Mouse (Mus musculus) bone marrow macrophage, adult 2 months (primary cell): ENCODE measurements at regions not wholly inside any gene's neighbourhood (a gene's known extent, or its start where the extent isn't known, plus 50 kb on each side); places are given as distances from the start of the nearest gene placed in this dataset.

Experiments
- CTCF ChIP-seq: IDR thresholded peaks from 2 replicates; pipeline ENCODE4 v1.5.1; 2012; ENCODE audit warnings: low read depth, mild to moderate bottlenecking, low read length, moderate library complexity
- POLR2A ChIP-seq: IDR thresholded peaks from 2 replicates; pipeline ENCODE4 v1.6.1; 2012; ENCODE audit warnings: mild to moderate bottlenecking, low read depth, low read length, borderline replicate concordance

DNA sequence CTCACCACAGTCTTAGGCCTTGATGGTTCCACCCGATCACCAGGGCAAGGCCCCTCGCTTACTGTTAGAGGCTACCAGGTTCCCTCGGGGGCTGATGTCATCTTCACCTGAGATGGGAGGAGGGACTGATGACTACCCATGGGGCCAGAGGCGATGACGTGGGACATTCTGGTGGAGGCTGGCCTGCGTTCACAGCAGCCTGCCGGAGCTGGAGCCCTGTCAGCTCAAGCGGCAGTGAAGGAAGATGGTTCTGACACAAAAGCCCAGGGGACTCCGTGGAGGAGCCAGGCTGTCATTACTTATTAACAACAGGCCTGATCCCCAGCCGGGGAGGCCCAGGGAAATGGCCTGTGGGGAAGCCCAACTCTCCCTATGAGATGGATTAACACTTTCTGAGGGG, 121.3 kb upstream of the Atp6ap2 start:
- TF ChIP-seq CTCF (no peak), POLR2A (no peak)
